ENCODE assay signal across 25 mouse cellular contexts in the genomic region with DNA sequence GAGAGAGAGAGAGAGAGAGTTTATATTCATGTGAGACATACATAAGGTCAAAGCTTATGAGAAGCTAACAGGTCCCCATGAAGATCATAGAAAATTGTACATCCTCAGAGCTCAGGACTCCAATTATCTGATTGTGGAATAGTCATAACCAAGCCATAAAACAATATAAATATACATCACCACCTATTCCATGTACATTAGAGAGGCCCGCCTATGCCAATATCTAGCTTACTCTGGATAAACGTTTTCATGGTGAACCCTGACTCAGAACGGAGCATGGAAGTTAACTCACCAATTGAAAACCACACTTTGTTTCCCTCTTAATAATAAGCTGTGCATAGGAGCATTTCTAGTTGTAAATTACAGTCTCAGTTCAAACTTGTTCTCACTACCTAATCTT.
"Had no signal": no experiment of that assay in that cellular context is flagged by ENCODE, and none has a peak within 500 bp of the region (broad histone marks: within the 10 kb centered on the region; RNA-seq: fewer than 3 reads in every experiment).

No protein-coding gene starts in this region.

- H3K27ac ChIP-seq: gastrocnemius, adult 2 months; heart, embryonic 10.5 days; hindbrain, embryonic 10.5 days; hindbrain, embryonic 12.5 days; hindbrain, embryonic 14.5 days; kidney, embryonic 15.5 days; layer of hippocampus, adult 2 months; left cerebral cortex, adult 2 months; limb, embryonic 10.5 days; limb, embryonic 12.5 days; liver, embryonic 13.5 days; liver, embryonic 15.5 days had no signal

- H3K4me3 ChIP-seq: gastrocnemius, adult 2 months; heart, embryonic 10.5 days; heart, embryonic 12.5 days; hindbrain, embryonic 10.5 days; hindbrain, embryonic 12.5 days; kidney, embryonic 15.5 days; layer of hippocampus, adult 2 months; left cerebral cortex, adult 2 months; limb, embryonic 10.5 days; limb, embryonic 12.5 days; liver, embryonic 13.5 days; liver, embryonic 15.5 days had no signal

- H3K4me1 ChIP-seq: heart, embryonic 10.5 days; kidney, embryonic 15.5 days; limb, embryonic 10.5 days; limb, embryonic 12.5 days; liver, embryonic 13.5 days; liver, embryonic 15.5 days had no signal

- ATAC-seq: inflammation-experienced regulatory T-cells, adult 6 months had no signal

- H3K27me3 ChIP-seq: heart, embryonic 12.5 days; hindbrain, embryonic 12.5 days; kidney, embryonic 15.5 days; limb, embryonic 12.5 days; liver, embryonic 13.5 days; liver, embryonic 15.5 days had no signal

- H3K4me2 ChIP-seq: heart, embryonic 12.5 days; hindbrain, embryonic 12.5 days; hindbrain, embryonic 14.5 days; kidney, embryonic 15.5 days; limb, embryonic 12.5 days; liver, embryonic 11.5 days; liver, embryonic 13.5 days; liver, embryonic 15.5 days had no signal

- H3K9me3 ChIP-seq: heart, embryonic 10.5 days; heart, embryonic 12.5 days; hindbrain, embryonic 12.5 days; kidney, embryonic 15.5 days; limb, embryonic 10.5 days; limb, embryonic 12.5 days; liver, embryonic 13.5 days; liver, embryonic 15.5 days had no signal

- DNase-seq: gastrocnemius, adult 2 months; gastrocnemius, postnatal 10 days; gastrocnemius, postnatal 25 days; heart, adult 18-20 months; heart, postnatal 10 days; heart, postnatal 4 days; kidney, adult 18-20 months; kidney, adult 9 months; kidney, postnatal 14 days; kidney, postnatal 36 days; liver; liver, embryonic 13.5 days had no signal

- H3K9ac ChIP-seq: heart, embryonic 12.5 days; hindbrain, embryonic 12.5 days; hindbrain, embryonic 14.5 days; kidney, embryonic 15.5 days; limb, embryonic 12.5 days; liver, embryonic 13.5 days; liver, embryonic 15.5 days had no signal

- H3K36me3 ChIP-seq: heart, embryonic 10.5 days; heart, embryonic 12.5 days; hindbrain, embryonic 10.5 days; hindbrain, embryonic 12.5 days; kidney, embryonic 15.5 days; limb, embryonic 10.5 days; limb, embryonic 12.5 days; liver, embryonic 13.5 days; liver, embryonic 15.5 days had no signal
